Comparison of ENCODE assay signal across 8 mouse cellular contexts in the genomic region with DNA sequence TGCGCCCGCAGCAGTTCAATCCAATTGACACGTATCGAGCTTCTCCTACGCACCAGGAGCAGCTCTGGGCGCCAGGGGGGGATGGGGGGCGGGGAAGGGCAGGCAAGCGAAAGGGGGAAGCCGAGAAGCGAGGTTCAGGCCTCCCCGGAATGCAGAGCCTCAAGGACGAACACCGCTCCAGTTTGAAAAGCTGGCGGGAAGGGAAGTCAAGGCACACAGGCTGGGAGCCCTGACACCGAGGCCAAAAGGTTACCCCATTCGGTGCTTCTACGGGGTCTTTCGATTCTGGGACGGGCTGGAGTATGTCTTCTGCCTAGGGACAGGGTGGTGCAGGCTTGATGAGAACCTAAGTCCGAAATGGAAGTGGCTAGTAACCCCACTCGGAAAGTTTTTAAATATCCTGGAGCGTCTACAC.
DNase-seq lines count a peak whose midpoint lies in the region; ATAC-seq and TF ChIP-seq lines count a peak whose summit lies in the region.

No protein-coding gene starts in this region.

- H3K27me3 ChIP-seq in heart, embryonic 10.5 days (ENCODE audit: insufficient read depth, poor library complexity, severe bottlenecking) = peaks cover 97% of the 10 kb centered on the region
- H3K27me3 ChIP-seq in forebrain, embryonic 11.5 days (ENCODE audit: control insufficient read depth, insufficient read depth, low read length) = peaks cover 74% of the 10 kb centered on the region
- peaks cover 41% of the 10 kb centered on the region for H3K27me3 ChIP-seq in limb, embryonic 14.5 days (ENCODE audit: control insufficient read depth, insufficient read depth, low read length)

- 6% methylated on average over 22 of the region's 22 CpGs for WGBS in heart, embryonic 10.5 days
- WGBS in forebrain, embryonic 11.5 days = 7% methylated on average over 22 of the region's 22 CpGs
- 8% methylated on average over 22 of the region's 22 CpGs for WGBS in limb, embryonic 14.5 days

- peak overlapping the region; percentile 92; the same call in 1 of the 2 replicates for H3K27ac ChIP-seq in heart, embryonic 10.5 days
- no peak overlapping the region for H3K27ac ChIP-seq in forebrain, embryonic 11.5 days (ENCODE audit: low read depth, low read length)
- no peak overlapping the region for H3K27ac ChIP-seq in limb, embryonic 14.5 days (replicated peaks; ENCODE audit: low read depth, low read length)
- H3K27ac ChIP-seq in gastrocnemius, adult 2 months = no peak overlapping the region

- H3K9me3 ChIP-seq in heart, embryonic 10.5 days = no peaks in the 10 kb centered on the region
- no peaks in the 10 kb centered on the region for H3K9me3 ChIP-seq in forebrain, embryonic 11.5 days (ENCODE audit: control insufficient read depth, low read length)
- H3K9me3 ChIP-seq in limb, embryonic 14.5 days (ENCODE audit: control insufficient read depth, low read length) = no peaks in the 10 kb centered on the region

- no peak for TF ChIP-seq POLR2A in limb, embryonic 14.5 days (IDR thresholded peaks at IDR 0.05; ENCODE audit: borderline replicate concordance, extremely low read depth, insufficient read depth, insufficient read length)

- no peak for DNase-seq in heart, embryonic 10.5 days (ENCODE audit: low spot score)
- DNase-seq in heart, adult 18-20 months = no peak
- DNase-seq in 416B (ENCODE audit: low read depth) = peak; percentile 56
- no peak for DNase-seq in forebrain, embryonic 11.5 days (ENCODE audit: low spot score)
- DNase-seq in limb, embryonic 14.5 days (ENCODE audit: low spot score) = no peak
- DNase-seq in gastrocnemius, postnatal 14 days = no peak
- no peak for DNase-seq in gastrocnemius, adult 2 months
- no peak for DNase-seq in layer of hippocampus, postnatal 25 days (ENCODE audit: extremely low spot score in 1 of 2, low spot score in 1 of 2)

- peak overlapping the region; percentile 73; the same call in 1 of the 2 replicates for H3K4me2 ChIP-seq in forebrain, embryonic 11.5 days (ENCODE audit: low read depth, low read length, severe bottlenecking)
- H3K4me2 ChIP-seq in limb, embryonic 14.5 days (replicated peaks; ENCODE audit: low read depth, low read length, severe bottlenecking) = peak overlapping the region; percentile 80

- no peaks in the 10 kb centered on the region for H3K36me3 ChIP-seq in heart, embryonic 10.5 days
- H3K36me3 ChIP-seq in forebrain, embryonic 11.5 days (ENCODE audit: control insufficient read depth, insufficient read depth, low read length) = no peaks in the 10 kb centered on the region
- no peaks in the 10 kb centered on the region for H3K36me3 ChIP-seq in limb, embryonic 14.5 days (ENCODE audit: control insufficient read depth, insufficient read depth, low read length)

- no peak overlapping the region for H3K9ac ChIP-seq in forebrain, embryonic 11.5 days (ENCODE audit: low read length)
- no peak overlapping the region for H3K9ac ChIP-seq in limb, embryonic 14.5 days (ENCODE audit: low read depth, low read length, severe bottlenecking)

- intact Hi-C loops in gastrocnemius, postnatal 14 days (cut with DNase I; ENCODE audit: low total_unique reads) = no loop called here
- intact Hi-C loops in gastrocnemius, adult 2 months (cut with DNase I) = loop anchor here (10.0 kb wide), 1 partner anchor 157 kb away; no protein-coding TSS in a partner anchor

- TF ChIP-seq CTCF in gastrocnemius, adult 2 months (IDR thresholded peaks at IDR 0.05) = no peak

- peaks cover 38% of the 10 kb centered on the region for H3K4me1 ChIP-seq in heart, embryonic 10.5 days
- peaks cover 11% of the 10 kb centered on the region; the same call in 1 of the 2 replicates for H3K4me1 ChIP-seq in forebrain, embryonic 11.5 days (replicated peaks; ENCODE audit: control insufficient read depth, insufficient read depth, low read length)
- peaks cover 13% of the 10 kb centered on the region; the same call in 1 of the 2 replicates for H3K4me1 ChIP-seq in limb, embryonic 14.5 days (ENCODE audit: control insufficient read depth, insufficient read depth, low read length)

- H3K4me3 ChIP-seq in heart, embryonic 10.5 days = peak overlapping the region; percentile 74
- no peak overlapping the region for H3K4me3 ChIP-seq in forebrain, embryonic 11.5 days (ENCODE audit: low read depth, low read length)
- H3K4me3 ChIP-seq in limb, embryonic 14.5 days (replicated peaks; ENCODE audit: low read length) = peak overlapping the region; percentile 59
- no peak overlapping the region for H3K4me3 ChIP-seq in gastrocnemius, adult 2 months

- ATAC-seq in forebrain, embryonic 11.5 days (replicated peaks; ENCODE audit: low FRiP score) = no peak
- no peak for ATAC-seq in limb, embryonic 14.5 days (ENCODE audit: low FRiP score, low read depth)

Comparison
In these comparisons a context has a peak if more than half of its experiments do, and no peak if none do; other contexts are left out.
1. H3K4me3 ChIP-seq: peak in heart, embryonic 10.5 days (single experiment) and limb, embryonic 14.5 days (single experiment); none in forebrain, embryonic 11.5 days (single experiment) and gastrocnemius, adult 2 months (single experiment).